Mouse (Mus musculus): ENCODE results near the gene Lypd6.

Gene Lypd6

GRCm38 (mm10) chr2:50066246-50066967, at the start of gene Lypd6:
Lypd6 (plus strand) TSS chr2:50066429.
- in situ Hi-C loops (cut with MseI, MboI) = no loop called here

DNA sequence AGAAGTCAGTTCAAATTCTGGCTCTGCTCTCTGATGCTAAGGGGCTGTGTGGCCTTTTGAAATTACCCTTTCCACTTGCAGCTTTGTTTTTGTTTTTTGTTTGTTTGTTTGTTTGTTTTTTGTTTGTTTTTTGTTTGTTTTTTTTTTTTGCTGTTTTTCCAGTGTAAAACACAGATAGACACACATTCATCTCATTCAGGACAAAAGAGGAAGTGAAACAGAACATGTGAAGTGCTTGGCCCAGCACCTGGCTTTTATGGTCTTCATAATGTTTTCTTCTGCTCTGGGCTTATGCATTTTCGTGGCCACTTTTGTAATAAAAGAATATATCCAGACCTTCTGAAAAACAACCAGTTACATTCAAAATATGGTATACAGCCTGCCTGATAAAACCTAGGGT, 46.8 kb upstream of the Lypd6 start:
- in situ Hi-C loops (cut with MseI, MboI) = no loop called here

GRCm38 (mm10) chr2:50025549-50025948, 40.7 kb upstream of the Lypd6 start:
- in situ Hi-C loops (cut with MseI, MboI) = no loop called here

DNA sequence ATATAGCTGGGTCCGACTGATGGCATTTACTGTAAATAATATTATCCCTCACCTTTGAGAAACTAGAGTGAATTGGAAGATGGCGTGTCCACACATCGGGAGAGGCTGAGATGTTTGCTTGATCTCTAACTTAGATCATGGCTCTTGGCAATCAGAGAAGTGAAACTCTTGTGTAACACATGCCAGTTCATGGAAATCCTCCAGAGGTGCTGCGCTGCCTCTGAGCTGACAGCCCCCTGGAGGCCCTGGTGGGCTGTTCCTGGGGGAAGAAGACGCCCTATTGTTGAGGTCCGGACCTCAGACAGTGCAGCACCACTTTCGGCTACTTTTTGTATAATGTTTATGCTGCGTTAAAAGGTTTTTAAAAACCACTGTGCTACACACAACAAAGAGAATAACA, 37.3 kb upstream of the Lypd6 start:
- in situ Hi-C loops (cut with MseI, MboI) = no loop called here

- in situ Hi-C loops (cut with MseI, MboI) = no loop called here
These were observed 21.9 kb upstream of the Lypd6 start for GRCm38 (mm10) chr2:50044170-50044870.

GRCm38 (mm10) chr2:50044871-50045470, 21.3 kb upstream of the Lypd6 start:
- in situ Hi-C loops (cut with MseI, MboI) = no loop called here

DNA sequence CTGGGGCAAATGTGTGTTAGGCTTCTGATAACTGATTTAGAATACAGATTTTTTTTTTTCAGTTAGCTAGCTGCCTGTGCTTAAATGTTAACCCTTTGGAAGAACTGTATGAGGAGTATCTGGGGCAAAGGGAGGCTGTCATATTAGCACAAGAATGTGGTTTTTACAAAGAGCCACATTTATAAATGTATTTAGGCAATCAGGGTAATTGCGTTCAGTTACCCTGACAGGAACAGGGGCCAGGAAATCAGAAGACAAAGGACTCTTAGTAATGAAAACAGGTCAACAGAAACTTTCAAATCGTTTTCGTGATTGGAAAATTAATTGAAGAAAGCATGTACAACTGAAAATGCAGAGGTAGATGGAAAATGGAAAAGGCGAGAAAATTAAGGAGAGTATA, 20.4 kb upstream of the Lypd6 start:
- in situ Hi-C loops (cut with MseI, MboI) = no loop called here

DNA sequence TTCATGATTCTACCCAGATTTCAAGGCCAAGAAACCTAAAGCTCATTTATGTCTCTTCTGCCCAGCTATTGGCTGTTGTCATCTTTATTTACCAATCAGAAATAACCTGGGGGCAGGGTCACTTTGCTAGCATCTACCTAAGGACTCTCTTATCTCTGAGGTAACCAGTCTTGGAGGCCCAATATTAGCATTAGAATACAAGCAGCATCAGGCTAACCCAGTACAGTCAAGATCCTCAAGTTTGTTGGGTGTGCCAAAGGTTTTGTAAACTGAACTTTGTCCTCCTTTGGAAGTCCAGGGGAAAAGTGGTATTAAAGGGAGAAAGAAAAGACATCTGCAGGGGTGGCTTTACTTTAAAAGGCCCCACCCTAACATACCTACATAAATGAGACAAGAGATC, 17.8 kb upstream of the Lypd6 start:
- in situ Hi-C loops (cut with MseI, MboI) = no loop called here

GRCm38 (mm10) chr2:50053893-50054292, 12.3 kb upstream of the Lypd6 start:
- in situ Hi-C loops (cut with MseI, MboI) = no loop called here

GRCm38 (mm10) chr2:50065902-50066245, 355 bp upstream of the Lypd6 start:
- in situ Hi-C loops (cut with MseI, MboI) = no loop called here

DNA sequence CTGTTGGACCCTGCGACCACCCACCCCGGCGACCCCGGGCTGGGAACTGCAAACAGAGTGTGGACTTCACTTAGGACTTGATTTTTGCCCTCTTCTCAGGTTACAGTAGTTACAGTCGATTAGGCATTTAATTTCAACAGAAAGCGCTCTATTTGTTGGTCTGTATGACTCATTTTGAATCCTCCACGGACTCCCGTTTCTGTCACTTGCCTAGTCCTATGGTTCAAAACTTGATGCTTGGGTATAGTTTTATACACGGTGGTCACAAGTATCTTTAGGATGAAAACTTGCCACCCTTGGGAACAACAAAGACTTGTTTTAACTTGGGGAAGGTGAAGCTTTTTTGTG, 713 bp downstream of the Lypd6 start:
- in situ Hi-C loops (cut with MseI, MboI) = no loop called here

DNA sequence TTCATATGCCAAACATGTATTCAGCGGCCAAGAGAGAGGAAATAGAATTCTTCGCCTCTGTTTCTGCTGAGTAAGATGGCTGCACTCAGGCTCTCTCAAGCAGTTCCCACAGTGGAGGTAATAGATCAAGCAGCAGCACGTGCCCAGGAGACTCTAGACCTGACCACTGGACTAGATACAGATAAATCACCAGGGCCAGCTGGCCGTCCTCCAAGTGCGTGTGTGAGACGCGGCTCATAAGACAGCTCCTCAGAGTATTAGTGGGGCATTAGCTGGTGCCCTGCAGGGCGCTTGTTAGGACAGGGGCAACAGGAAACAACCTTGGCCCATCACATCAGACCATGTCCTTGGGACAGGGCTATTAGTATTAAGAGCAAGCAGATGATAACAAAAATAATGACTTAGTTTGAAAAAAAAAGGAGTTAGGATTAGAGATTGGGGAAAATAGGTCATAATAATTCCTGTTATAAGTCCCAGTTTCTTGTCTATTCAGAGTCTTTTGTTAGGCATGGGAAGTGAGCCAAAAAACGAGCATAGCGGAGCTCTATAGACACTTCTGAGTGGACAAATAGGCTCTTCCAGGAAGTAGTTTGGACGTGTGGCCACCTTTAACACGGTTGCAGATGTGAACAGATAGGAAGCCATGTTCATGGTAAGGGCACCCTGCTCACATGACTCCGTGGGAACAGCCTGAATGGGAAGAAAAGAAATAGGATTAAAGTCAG, 3.5 kb downstream of the Lypd6 start:
- in situ Hi-C loops (cut with MseI, MboI) = no loop called here

DNA sequence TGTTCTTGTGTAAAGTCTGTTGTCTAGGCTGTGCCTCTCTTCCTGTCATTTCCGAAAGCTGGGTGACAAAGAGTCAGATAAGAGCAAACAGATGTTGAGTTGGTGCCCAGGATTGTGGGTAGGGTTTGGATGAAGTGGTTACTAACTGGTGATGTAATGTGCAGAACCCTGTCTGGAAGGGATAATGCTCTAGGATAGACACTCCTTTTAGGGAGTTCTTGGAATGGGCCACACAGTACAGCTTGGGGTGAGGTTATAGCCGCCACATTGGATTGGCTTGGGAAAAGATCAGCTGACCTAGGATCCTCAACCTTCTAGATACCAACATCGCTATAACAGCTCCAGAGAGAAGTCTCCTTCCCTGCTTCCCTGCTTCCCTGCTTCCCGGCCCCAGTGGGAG, 5.9 kb downstream of the Lypd6 start:
- in situ Hi-C loops (cut with MseI, MboI) = no loop called here

- in situ Hi-C loops (cut with MseI, MboI) = no loop called here
These were observed 18.5 kb downstream of the Lypd6 start for GRCm38 (mm10) chr2:50084746-50085145.

DNA sequence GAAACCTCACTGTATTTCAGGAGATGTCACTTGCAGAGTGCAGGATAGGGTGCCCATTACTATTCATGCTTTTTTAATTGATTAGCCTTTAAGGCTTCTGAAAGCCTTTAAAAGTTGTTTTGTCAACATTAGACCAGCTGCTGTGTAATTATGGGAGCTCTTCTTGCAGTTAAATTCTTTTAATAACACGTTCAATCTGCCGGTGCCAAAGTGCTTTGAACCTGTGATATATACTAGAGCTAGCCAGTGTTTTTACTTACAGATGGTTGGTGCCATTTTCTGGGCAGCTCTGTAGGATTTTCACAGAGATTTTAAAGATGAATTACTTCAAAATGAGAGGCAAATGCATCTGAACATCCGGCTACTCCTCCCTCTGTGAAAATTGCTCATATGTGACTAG, 21.5 kb downstream of the Lypd6 start:
- in situ Hi-C loops (cut with MseI, MboI) = no loop called here

GRCm38 (mm10) chr2:50096336-50096735, 30.1 kb downstream of the Lypd6 start:
- in situ Hi-C loops (cut with MseI, MboI) = no loop called here

- in situ Hi-C loops (cut with MseI, MboI) = no loop called here
These were observed 34.3 kb downstream of the Lypd6 start for GRCm38 (mm10) chr2:50100364-50101151.

DNA sequence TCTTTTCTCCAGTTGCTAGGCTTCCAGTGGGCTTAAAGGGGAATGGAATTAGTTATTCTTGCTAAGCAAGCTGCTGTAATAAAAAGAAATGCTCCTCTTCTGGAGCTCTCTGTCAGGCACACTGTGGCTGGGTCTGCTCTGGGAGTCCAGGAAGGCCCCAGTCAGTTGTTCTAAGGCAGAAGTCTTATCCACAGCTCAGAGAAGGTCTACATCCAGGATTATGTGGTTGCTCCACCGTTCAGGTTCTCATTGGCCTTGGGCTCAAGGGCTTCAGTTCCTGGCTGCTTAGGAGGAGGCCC, 34.9 kb downstream of the Lypd6 start:
- in situ Hi-C loops (cut with MseI, MboI) = no loop called here

DNA sequence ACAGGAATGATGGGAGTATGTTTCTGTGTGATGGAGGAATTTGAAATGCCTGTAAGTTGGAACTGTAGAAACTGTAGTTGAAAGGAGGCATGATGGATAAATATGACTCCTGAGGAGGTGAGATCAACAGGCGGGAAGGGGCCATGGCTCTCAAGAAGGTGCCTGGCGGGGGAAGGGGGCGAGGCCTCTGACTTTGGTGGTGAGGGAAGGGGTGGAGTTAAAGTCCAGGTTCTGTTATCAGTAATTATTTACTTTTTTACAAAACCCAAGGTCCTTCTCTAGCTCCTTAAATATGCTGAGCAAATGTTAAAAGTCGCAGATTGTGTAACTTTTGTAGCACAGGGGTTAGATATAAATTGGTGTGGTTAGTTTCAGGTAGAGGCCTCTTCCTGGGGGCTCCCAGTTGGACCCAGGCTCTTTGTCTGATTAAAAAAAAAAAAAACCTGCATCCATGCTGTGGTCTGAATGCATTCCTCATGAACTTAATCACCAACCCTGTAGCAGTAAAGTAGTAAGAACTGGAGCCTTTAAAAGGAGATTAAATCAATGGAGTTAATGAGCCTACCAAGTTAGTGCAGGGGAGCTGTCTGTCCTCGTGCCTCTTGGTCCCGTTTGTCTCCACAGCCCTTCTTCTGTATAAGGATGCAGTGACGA, 37.7 kb downstream of the Lypd6 start:
- in situ Hi-C loops (cut with MseI, MboI) = no loop called here

DNA sequence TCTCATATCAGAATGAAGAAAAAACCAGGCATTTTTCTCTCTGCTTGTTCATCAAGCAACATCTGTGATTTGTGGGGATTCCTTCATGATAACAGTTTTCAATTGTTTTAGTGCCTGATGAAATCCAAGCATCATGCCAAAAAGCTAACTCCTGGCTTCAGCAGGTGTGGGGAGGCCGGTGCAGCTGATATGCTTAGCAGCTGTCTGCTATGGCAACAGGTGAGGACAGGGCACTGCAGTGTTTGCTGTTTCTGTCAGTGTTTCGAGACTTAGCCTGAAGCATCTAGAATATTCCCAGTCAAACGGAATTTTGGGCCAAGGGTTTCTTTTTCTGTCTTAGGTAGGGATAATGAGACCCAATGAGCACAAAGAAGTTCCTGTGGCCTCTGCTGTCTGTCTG, 39.4 kb downstream of the Lypd6 start:
- in situ Hi-C loops (cut with MseI, MboI) = no loop called here

DNA sequence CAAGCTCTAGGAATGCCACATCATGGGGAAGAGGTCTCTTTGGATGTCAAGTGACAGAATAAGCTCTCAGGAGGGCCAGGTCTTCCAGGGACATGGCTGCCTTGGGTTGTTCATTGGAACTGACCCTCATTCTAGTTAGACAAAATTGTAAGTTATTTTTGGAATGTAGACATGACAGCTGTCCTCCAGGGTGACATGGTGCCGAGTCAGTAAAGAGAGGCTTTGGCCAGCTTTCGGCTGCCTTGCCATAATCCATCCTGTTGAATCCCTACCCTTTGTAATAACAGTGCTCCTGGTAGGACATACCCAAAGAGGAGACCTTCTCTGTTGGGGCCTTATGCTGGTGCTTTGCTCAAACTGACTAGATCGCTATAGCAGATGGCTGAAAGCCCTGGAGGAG, 39.8 kb downstream of the Lypd6 start:
- in situ Hi-C loops (cut with MseI, MboI) = no loop called here

- in situ Hi-C loops (cut with MseI, MboI) = no loop called here
These were observed 40.6 kb downstream of the Lypd6 start for GRCm38 (mm10) chr2:50106879-50107278.

All from mouse trophoblast stem cell (cell line).